Mouse (Mus musculus) gastrocnemius, adult 8-10 months (tissue): ENCODE results near the gene Ralgps1. TPM values are rescaled to one million over a fixed set of nuclear protein-coding genes. Genes with fewer than 3 reads are reported as not detected.

Experiments used
- DNase-seq, 2 experiments: peaks; one replicate each; pipeline ENCODE4 v3.0.0; 2022; ENCODE audit warnings: low spot score in 2 of 2
- microRNA-seq: library from miRNA; unstranded; fragments of <30 nt; microRNA quantifications from one replicate; pipeline ENCODE4 v1.2.0, GENCODE M21; 2022
- total RNA-seq, 4 experiments: library from RNA; stranded (reverse); gene quantifications; 2 replicates each; pipeline ENCODE4 v1.2.4; 2022

The Ralgps1 gene
- total RNA-seq, 4 experiments from 2014 or later, result 1.8 to 3.2 (median 2.2) TPM

DNA sequence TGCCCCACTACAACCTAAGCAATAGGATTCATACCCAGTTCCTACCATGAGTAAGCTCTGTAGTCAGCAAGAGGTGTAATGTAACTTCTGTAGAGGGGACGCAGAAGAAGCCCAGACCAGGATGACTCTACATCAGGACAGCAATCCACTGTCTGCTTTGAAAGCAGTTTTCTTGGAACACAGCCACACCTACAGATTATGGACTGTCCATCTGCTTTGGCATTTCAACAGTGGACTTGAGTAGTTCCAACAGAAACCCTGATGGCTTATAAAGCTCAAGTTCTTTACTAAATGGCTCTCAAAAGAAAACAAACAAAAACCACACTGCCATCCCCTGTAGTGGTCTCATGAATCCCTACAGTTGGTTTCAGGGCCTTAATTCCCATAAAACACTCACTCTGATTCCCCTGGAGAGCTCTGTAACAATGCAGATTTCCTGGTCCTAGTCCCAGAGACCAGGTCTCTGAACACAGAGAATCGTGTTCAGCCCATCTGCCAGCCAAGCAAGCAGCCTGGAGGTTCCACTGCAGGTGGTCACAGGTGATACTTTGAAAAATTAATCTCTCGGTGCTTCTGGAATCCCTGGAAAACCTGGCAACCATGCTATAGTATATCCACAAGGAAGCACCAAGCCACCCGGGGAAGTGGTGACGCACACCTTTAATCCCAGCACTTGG is 281.8 kb downstream of the Ralgps1 start:
- DNase-seq, result no peak

DNA sequence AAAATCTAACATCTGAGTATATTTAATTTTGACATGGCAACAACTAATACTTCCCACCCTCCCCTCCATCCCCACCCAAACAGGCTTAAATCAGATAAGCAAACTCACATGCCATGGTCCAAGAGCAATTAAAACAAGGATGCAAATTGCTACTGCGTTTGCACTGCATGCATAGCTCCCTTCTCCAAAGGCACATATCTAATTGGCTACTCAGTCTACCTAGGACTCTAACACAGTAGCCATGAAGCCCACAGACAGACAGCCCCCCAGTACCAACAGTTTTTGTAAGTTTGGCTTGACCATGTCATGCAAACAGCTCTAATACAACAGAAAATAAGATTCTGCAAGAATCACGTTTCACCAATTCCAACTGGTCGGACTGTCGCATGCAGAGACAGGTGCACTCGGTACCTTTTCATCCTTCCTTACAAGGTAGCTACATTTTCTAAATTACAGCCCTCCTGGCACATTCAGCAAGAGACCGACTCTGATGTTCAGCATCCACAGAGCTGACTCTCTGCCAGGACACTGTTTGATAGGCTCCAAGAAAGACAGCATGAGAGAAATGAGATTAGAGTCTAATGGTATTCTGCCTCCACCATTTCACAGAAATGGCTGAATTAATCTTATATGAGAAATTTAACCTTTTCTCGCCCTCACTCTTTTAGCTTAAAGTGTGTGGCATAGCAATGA is 284.5 kb downstream of the Ralgps1 start:
- DNase-seq, result no peak

DNA sequence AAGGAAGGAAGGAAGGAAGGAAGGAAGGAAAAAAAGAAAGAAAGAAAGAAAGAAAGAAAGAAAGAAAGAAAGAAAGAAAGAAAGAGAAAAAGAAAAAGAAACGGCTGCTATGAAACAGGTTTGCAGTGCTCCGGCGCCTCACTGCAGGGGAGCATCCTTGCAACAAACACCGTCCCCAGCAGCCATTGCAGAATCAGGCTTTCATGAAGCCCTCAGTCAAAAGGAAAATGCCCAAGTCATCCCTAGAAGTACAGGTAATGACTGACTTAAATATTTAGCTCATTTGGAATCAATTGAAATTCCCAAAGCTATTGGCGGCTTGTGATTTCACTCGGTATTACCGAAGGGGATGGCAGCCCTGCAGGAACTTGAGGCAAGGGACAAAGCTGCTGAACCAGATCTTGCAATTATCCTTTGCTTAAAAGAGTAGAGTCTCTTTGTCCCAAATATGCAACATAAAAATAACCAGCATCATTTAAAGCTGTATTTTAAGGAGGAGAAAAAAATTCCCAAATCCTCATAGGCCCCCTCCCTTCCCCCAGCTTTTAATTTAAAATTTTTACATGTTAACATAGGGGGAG is 285.2 kb downstream of the Ralgps1 start:
- no peak for DNase-seq

DNA sequence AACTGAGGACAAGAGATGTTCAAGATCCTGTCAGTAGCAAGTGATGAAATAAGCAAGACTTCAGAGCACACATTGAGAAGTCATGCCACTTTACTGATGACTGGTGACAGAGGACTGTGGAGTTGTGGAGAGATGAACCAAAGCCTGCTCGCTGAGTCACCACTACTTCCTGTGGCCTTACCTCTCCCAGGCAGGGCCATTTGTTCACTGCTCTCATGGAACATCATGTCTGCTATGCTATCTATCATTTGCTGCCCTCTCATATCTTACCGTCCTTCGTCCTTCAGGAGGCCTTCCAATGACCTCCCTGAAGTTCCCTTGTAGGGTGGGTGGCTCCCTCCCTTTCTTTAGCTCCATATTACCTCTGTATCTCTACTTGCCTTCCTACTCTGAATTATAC is 287.1 kb downstream of the Ralgps1 start:
- DNase-seq, result no peak

Small RNA genes lying within 50 kb of the gene (microRNA-seq; reads per million reads assigned to microRNA genes)
- not detected for gene Gm25998

Other genes with a start within 250 kb of the Ralgps1 start
- 1 to 10 TPM in 1 of 4 experiments, under 1 TPM in 2, not detected in 1; 0.32 to 1.1 (median 0.99) TPM for gene Garnl3, start 239.8 kb downstream of the Ralgps1 start, total RNA-seq
- 10 to 100 TPM; 21.1 to 32.8 (median 26.5) TPM for gene Angptl2, start 155.4 kb downstream of the Ralgps1 start, total RNA-seq
- gene Zbtb34, start 59.8 kb upstream of the Ralgps1 start, total RNA-seq, result 1 to 10 TPM; 3.5 to 4.5 (median 3.9) TPM
- gene Zbtb43, start 97.1 kb upstream of the Ralgps1 start, total RNA-seq, result 10 to 100 TPM; 10.1 to 13.6 (median 12.1) TPM